Mouse (Mus musculus): ENCODE data around the gene Ralgapa1. TPM values are rescaled to one million over a fixed set of nuclear protein-coding genes. Genes with fewer than 3 reads are reported as not detected.

The Ralgapa1 gene
- polyA plus RNA-seq, 1 experiment from 2014 or later: 13.8 TPM

GRCm38 (mm10) chr12:55569676-55570075 lies 251.3 kb downstream of the Ralgapa1 start:
- Histone ChIP-seq H3K27me3 (ENCODE audit: insufficient read depth, low read length) (no peaks in the 10 kb centered on the region), H3K4me1 (replicated peaks; ENCODE audit: insufficient read depth, low read length) (no peaks in the 10 kb centered on the region), H3K36me3 (ENCODE audit: insufficient read depth, low read length) (no peaks in the 10 kb centered on the region), H3K27ac (no peak overlapping the region), H3K4me2 (ENCODE audit: low read length) (no peak overlapping the region), H3K9ac (ENCODE audit: low read depth, low read length) (no peak overlapping the region), H3K9me3 (replicated peaks; ENCODE audit: low read length) (no peaks in the 10 kb centered on the region), H3K4me3 (replicated peaks; ENCODE audit: low read depth, low read length) (no peak overlapping the region)
- TF ChIP-seq CTCF (IDR thresholded peaks at IDR 0.05; ENCODE audit: low read depth): no peak
- DNase-seq (ENCODE audit: low spot score): peak; percentile 24
- 24% methylated on average over 6 of the region's 6 CpGs for WGBS
- ATAC-seq (replicated peaks; ENCODE audit: low FRiP score, low read depth): no peak

GRCm38 (mm10) chr12:55568466-55568865 lies 252.5 kb downstream of the Ralgapa1 start:
- Histone ChIP-seq H3K4me3 (replicated peaks; ENCODE audit: low read depth, low read length) (no peak overlapping the region), H3K4me2 (ENCODE audit: low read length) (no peak overlapping the region), H3K9ac (ENCODE audit: low read depth, low read length) (no peak overlapping the region), H3K27me3 (ENCODE audit: insufficient read depth, low read length) (no peaks in the 10 kb centered on the region), H3K36me3 (ENCODE audit: insufficient read depth, low read length) (no peaks in the 10 kb centered on the region), H3K4me1 (replicated peaks; ENCODE audit: insufficient read depth, low read length) (no peaks in the 10 kb centered on the region), H3K27ac (no peak overlapping the region), H3K9me3 (replicated peaks; ENCODE audit: low read length) (no peaks in the 10 kb centered on the region)
- 81% methylated on average over 3 of the region's 3 CpGs for WGBS
- no peak for TF ChIP-seq CTCF (IDR thresholded peaks at IDR 0.05; ENCODE audit: low read depth)
- DNase-seq (ENCODE audit: low spot score) (no peak), ATAC-seq (replicated peaks; ENCODE audit: low FRiP score, low read depth) (no peak)

GRCm38 (mm10) chr12:55566837-55567236 lies 254.1 kb downstream of the Ralgapa1 start:
- Histone ChIP-seq H3K9me3 (replicated peaks; ENCODE audit: low read length) (no peaks in the 10 kb centered on the region), H3K4me3 (replicated peaks; ENCODE audit: low read depth, low read length) (no peak overlapping the region), H3K36me3 (ENCODE audit: insufficient read depth, low read length) (no peaks in the 10 kb centered on the region), H3K9ac (ENCODE audit: low read depth, low read length) (no peak overlapping the region), H3K4me2 (ENCODE audit: low read length) (no peak overlapping the region), H3K27me3 (ENCODE audit: insufficient read depth, low read length) (no peaks in the 10 kb centered on the region), H3K4me1 (replicated peaks; ENCODE audit: insufficient read depth, low read length) (no peaks in the 10 kb centered on the region), H3K27ac (no peak overlapping the region)
- DNase-seq (ENCODE audit: low spot score) (no peak), ATAC-seq (replicated peaks; ENCODE audit: low FRiP score, low read depth) (no peak)
- no peak for TF ChIP-seq CTCF (IDR thresholded peaks at IDR 0.05; ENCODE audit: low read depth)
- WGBS: 82% methylated on average over 5 of the region's 5 CpGs

- ATAC-seq (replicated peaks; ENCODE audit: low FRiP score, low read depth): no peak
- Histone ChIP-seq H3K4me3 (replicated peaks; ENCODE audit: low read depth, low read length) (no peak overlapping the region), H3K4me1 (replicated peaks; ENCODE audit: insufficient read depth, low read length) (no peaks in the 10 kb centered on the region), H3K9me3 (replicated peaks; ENCODE audit: low read length) (no peaks in the 10 kb centered on the region), H3K27ac (no peak overlapping the region), H3K9ac (ENCODE audit: low read depth, low read length) (no peak overlapping the region), H3K27me3 (ENCODE audit: insufficient read depth, low read length) (no peaks in the 10 kb centered on the region), H3K36me3 (ENCODE audit: insufficient read depth, low read length) (no peaks in the 10 kb centered on the region), H3K4me2 (ENCODE audit: low read length) (no peak overlapping the region)
- DNase-seq (ENCODE audit: low spot score): no peak
- WGBS: 79% methylated on average over 9 of the region's 9 CpGs
- TF ChIP-seq CTCF (IDR thresholded peaks at IDR 0.05; ENCODE audit: low read depth): no peak
These were observed 255.1 kb downstream of the Ralgapa1 start for GRCm38 (mm10) chr12:55565867-55566266.

- H3K27me3 ChIP-seq (ENCODE audit: insufficient read depth, low read length): no peaks in the 10 kb centered on the region
- H3K4me2 ChIP-seq (ENCODE audit: low read length): no peak within 1 kb of the TSS
- DNase-seq (ENCODE audit: low spot score) (no peak), ATAC-seq (replicated peaks; ENCODE audit: low FRiP score, low read depth) (no peak)
- 97% methylated on average over 19 of the region's 19 CpGs for WGBS
- H3K9me3 ChIP-seq (replicated peaks; ENCODE audit: low read length): no peaks in the 10 kb centered on the region
- no peaks in the 10 kb centered on the region for H3K36me3 ChIP-seq (ENCODE audit: insufficient read depth, low read length)
- no peaks in the 10 kb centered on the region for H3K4me1 ChIP-seq (replicated peaks; ENCODE audit: insufficient read depth, low read length)
- no peak for TF ChIP-seq CTCF (IDR thresholded peaks at IDR 0.05; ENCODE audit: low read depth)
- no peak within 1 kb of the TSS for H3K9ac ChIP-seq (ENCODE audit: low read depth, low read length)
- H3K27ac ChIP-seq: no peak within 1 kb of the TSS
- H3K4me3 ChIP-seq (replicated peaks; ENCODE audit: low read depth, low read length): no peak within 1 kb of the TSS
These were observed 255.8 kb downstream of the Ralgapa1 start, which contains the start of gene Aldoart2 for GRCm38 (mm10) chr12:55565206-55565605. Gene Aldoart2 (plus strand): TSS chr12:55565239.

- Histone ChIP-seq H3K4me1 (replicated peaks; ENCODE audit: insufficient read depth, low read length) (no peaks in the 10 kb centered on the region), H3K9me3 (replicated peaks; ENCODE audit: low read length) (no peaks in the 10 kb centered on the region), H3K27ac (no peak overlapping the region), H3K27me3 (ENCODE audit: insufficient read depth, low read length) (no peaks in the 10 kb centered on the region), H3K4me2 (ENCODE audit: low read length) (no peak overlapping the region), H3K4me3 (replicated peaks; ENCODE audit: low read depth, low read length) (no peak overlapping the region), H3K36me3 (ENCODE audit: insufficient read depth, low read length) (no peaks in the 10 kb centered on the region), H3K9ac (ENCODE audit: low read depth, low read length) (no peak overlapping the region)
- 0 out of 2 replicates have a peak, but pooled peaks have one; percentile 5 for TF ChIP-seq CTCF (IDR thresholded peaks at IDR 0.05; ENCODE audit: low read depth)
- WGBS: 85% methylated on average over 9 of the region's 9 CpGs
- no peak for ATAC-seq (replicated peaks; ENCODE audit: low FRiP score, low read depth)
- no peak for DNase-seq (ENCODE audit: low spot score)
These were observed 256.6 kb downstream of the Ralgapa1 start for GRCm38 (mm10) chr12:55564187-55564963.
